Mouse (Mus musculus): ENCODE measurements around the gene Cryga. TPM values are rescaled to one million over a fixed set of nuclear protein-coding genes. Genes with fewer than 3 reads are reported as not detected.
A peak's percentile ranks its signal among the peaks of the same experiment; 100 is the strongest.

The Cryga gene
- not detected in 2 replicates for total RNA-seq (2015)
- total RNA-seq (2017): not detected in 2 replicates

DNA sequence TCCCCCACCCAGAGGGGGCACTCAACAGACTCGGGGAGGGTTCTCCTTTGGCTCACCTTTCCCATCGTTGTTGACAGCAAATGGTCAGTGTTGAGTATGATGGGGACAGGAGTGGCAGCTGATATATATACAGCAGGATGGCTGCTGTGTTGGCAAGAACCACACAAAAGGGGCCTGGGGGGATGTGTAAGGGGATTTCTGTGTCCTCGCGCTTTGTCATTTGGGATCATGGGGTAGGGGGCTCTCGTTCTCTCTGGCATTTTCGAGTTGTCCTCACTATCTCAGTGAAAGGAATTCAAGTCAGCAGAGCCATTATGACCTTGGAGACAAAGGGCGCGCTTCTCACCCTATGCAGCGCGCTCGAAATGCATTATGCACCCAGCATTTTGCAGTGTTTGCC lies at the start of gene Cryga:
Gene Cryga (minus strand): TSS at position 101 of the 400 bp plus-strand sequence.
- ATAC-seq (replicated peaks; ENCODE audit: poor library complexity): no peak

DNA sequence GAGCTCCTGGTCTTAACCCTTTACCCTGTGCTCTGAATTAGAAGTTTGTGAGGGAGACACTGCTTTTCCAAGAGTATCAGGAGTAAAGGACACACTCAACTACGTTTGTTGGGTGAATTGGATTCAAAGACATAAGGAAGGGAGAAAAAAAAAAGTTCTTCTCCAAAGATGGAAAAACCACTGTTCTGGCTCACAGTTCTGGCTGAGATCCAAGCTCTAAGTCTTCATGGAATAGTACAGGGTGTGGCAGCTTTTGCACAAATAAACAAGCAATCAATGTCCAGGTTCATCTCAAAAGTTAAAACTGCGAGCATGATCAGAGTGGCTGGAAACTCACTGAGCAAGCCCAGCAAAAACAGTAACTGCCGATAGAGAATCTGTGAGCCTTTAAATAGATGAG lies 44.8 kb upstream of the Cryga start:
- no peak for ATAC-seq (replicated peaks; ENCODE audit: poor library complexity)

DNA sequence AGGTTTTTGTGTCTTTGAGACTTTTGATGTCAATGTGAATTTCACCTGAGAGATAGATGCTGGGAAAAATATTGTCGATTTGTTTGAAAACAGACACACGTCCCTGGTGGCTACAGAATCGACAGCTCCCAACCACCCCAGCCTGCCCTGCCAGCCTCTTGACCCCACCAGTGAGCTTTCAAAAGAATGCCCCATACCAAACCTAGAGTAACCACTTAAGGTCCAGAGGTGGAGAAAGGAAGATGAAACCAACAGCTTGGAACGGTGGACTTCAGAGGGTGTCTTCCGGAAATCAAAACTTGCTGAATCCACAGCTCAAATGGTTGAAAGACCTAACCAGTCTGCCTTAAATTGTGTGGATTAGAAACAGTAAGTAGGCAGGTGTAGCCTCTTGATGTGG lies 44.2 kb upstream of the Cryga start:
- no peak for ATAC-seq (replicated peaks; ENCODE audit: poor library complexity)

DNA sequence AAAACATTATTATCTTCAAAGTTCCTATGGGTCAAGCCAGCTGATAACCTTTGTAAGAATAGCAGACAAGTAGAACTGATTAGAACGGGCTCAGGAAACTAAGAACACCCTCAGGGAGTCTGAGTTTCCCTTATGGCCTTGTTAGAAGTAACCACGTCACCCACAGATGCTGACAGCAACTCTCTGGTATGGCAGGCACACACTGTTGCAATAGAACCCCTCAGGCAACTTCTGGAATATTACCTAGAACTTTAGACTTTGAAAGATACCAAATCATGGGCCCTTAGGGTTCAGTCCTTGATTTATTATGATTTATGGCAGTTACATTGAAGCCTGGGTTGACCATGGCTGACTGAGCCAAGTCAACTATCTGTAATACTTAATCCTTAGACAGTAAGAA lies 43.4 kb upstream of the Cryga start:
- no peak for ATAC-seq (replicated peaks; ENCODE audit: poor library complexity)

DNA sequence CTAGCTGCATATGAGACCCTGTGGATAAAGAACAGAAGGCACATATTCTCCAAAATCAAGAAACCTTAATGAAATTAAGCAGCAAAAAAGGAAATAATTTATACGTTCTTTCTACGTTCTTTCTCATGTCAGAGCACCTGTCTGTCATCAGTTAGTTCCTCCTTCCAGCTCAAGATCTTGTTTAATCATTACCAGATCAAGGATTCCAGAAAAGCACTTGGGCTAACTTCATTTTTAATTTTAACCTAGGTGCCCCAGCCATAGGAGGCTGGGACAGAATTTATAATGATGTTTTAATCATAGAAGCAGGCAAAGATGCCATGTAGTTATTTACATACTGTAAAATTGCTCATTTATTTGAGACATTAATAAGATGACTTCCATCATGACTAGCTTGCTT lies 41.6 kb upstream of the Cryga start:
- no peak for ATAC-seq (replicated peaks; ENCODE audit: poor library complexity)

DNA sequence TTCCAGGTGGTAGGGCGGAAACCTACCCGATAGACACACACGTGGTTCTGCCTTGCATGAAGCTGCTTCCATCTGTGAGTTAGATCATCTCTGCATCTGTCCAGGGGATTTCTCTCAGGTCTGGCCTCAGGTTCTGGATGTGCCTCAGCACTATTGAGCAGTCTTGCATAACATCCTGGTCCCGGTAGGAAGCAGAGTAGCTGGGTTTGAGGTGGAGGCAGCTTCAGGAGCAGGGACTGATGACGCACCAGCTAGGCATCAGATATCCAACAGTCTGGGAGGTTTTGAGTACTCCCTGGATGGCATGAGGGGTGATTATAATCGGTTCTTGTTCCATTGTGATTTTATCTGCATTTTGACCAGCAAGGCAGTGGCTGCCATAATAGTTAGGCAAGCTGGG lies 34.4 kb upstream of the Cryga start:
- ATAC-seq (replicated peaks; ENCODE audit: poor library complexity): no peak

DNA sequence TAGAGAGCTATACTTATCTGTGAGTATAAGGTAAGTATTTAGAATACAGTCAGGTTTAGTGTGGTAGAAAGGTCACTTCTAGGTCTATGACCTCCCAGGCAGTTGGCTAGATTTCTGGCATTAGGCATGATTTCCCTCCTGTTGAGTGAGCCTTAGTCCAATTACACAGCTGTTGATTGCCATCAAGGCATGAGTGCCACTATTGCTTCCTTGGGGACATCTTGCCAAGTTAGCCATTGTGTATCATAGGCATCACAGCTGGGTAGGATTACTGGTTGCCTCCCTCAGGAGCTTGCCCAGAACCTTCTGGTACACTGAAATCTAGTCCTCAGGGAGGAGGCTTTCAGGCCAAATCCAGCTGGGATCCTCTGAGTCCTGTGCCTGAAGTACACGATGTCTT lies 29.7 kb upstream of the Cryga start:
- no peak for ATAC-seq (replicated peaks; ENCODE audit: poor library complexity)

DNA sequence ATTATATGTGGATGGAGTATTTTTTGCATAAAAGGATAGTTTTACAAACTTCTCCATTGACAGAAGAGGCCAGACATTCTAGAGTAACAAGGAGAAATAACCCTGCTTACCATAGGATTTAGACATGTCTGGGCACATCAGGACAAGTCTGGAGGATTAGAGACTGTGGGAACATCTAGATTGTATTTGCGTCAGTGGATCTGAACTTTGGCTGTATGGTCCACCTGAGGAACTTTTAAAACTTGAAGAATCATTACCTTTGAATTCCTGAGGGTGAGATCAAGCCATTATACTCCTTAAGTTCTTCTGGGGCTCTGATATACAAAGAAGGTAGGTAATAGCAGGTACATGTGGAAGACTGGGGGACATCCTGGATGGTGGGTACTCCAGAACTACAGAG lies 28.5 kb upstream of the Cryga start:
- no peak for ATAC-seq (replicated peaks; ENCODE audit: poor library complexity)

DNA sequence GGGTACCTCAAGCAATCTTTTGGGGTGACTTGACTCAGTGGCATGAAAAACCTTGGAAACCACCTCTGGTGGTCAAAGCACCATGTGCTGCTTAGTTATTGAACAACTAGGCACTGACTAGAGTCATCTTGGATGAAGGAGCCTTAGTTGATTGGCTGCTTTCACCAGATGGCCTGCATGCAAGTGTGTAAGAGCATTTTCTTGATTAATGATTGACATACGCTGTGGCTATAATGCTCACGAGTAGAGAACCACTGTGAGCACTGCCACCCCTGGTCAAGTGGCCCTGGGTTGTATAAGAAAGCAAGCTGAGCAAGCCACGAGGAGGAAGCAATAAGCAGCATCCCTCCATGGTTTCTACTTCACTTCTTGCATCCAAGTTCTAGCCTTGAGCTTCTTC lies 27.1 kb upstream of the Cryga start:
- no peak for ATAC-seq (replicated peaks; ENCODE audit: poor library complexity)

DNA sequence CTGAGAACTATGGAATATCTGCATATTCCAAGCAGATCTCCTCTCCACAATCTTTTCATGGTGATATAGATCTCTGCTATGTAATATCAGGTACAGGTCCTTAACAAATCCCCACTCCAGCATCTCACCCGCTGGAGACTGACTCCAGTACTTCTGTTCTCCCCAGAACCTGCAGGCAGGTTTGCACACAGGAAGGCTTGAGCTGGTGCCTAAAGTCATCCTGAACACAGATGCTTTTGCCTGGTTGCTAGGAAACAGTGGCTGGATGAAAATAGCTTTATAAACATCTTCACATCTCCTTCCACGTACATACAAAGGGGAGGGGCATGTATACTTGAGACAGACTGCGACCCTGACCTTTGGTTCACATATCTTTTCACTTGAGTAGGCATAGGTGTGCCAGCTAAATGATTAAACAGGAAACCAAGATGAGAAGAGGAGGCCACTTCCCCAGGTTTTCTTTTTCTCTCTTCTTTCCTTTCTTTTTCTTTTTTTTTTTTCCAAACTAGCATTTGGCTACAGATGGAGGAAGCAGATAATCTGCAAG lies 26.5 kb upstream of the Cryga start:
- ATAC-seq (replicated peaks; ENCODE audit: poor library complexity): no peak

DNA sequence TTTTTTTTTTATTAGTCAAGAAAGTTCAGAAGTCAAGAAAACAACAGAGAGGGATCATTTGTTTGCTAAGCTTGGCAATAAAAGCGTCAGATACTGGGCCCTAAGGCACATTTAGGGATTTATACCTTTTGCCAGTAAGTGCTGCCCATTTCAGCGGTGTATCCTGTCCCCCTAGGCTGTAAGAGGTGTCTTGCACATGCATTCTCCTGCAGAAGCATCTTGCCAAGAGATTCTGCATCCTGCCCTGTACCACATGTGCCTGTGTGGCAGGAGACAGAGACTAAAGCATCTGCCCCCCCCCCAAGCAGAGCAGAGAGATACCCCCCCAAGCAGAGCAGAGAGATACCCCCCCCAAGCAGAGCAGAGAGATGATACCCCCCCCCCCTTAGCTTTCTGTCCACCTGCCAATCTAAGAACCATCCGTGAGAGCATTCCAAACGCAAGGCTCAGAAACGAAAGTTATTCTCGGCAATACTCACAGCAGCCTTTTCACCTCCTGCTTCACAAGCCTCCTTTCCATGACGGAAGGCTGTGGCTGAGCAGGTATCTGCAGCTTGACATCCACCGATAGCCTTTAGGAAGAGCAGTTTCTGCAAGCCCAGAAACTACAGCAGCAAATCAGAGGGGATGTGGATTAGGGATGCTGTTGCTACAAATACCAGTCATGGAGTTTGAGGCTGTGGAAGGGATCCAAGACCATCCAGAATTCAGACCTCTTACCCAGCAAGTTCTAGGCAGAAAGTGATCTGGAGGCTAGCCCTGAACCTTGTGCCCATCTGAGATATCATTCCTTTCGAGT lies 19.6 kb upstream of the Cryga start, which contains the start of gene D630023F18Rik:
Gene D630023F18Rik (minus strand): TSS at position 641 of the 799 bp plus-strand sequence.
- ATAC-seq (replicated peaks; ENCODE audit: poor library complexity): no peak

DNA sequence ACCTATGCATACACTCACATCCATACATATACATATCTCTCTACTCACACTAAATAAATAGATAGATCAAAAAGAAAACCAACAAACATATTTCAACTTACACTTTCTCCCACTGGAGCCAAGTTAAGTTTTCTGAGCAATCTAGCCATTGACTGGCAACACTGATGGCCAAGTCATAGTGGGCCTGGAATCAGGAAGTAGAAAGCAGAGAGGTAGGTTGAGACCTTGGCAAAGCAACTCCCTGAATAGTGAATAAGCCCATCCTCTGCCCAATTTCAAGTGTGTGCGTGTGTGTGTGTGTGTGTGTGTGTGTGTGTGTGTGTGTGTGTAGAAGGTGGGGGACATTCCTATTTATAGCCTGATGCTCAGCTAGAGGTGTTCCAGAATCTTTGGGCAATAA lies 16.3 kb upstream of the Cryga start, which contains the start of gene Gm28845:
Gene Gm28845 (minus strand): TSS at position 121 of the 400 bp plus-strand sequence.
- 0 out of 2 replicates have a peak, but pooled peaks have one; percentile 44 for ATAC-seq (replicated peaks; ENCODE audit: poor library complexity)

DNA sequence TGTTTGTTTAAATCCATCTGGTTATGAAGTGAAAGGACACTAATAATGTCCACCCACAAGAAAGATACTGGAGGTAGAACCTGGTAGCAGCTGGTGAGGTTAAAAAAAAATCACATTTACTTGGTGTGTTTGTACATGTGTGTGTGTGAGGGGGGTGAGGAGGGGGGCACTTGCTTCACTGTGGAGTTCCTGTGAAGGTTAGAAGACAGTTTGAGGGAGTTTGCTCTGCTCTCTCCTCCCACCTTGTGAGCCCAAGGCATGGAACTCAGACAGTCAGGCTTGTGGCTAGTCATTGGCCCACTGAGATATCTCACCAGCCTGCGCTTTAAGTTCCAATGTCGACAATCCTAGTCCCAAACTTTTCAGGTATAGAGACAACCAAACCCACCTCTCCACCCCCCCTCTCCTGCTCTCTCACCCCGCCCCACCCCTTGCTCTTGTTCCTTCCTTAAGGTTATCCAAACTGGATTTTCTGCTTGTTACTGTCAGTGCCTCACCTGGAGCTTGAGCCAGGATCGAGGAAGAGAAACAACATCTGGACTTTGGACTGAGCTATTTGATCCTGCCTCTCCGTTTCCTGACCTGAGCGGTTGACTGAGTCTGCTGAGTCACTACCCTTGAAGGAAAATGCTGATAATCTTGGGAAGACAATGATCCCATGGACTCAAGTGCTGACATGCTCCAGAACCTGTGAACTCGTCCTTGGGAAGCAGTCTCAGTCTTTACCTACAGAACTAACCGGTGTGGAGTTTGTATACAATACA lies 15.2 kb upstream of the Cryga start:
- no peak for ATAC-seq (replicated peaks; ENCODE audit: poor library complexity)

DNA sequence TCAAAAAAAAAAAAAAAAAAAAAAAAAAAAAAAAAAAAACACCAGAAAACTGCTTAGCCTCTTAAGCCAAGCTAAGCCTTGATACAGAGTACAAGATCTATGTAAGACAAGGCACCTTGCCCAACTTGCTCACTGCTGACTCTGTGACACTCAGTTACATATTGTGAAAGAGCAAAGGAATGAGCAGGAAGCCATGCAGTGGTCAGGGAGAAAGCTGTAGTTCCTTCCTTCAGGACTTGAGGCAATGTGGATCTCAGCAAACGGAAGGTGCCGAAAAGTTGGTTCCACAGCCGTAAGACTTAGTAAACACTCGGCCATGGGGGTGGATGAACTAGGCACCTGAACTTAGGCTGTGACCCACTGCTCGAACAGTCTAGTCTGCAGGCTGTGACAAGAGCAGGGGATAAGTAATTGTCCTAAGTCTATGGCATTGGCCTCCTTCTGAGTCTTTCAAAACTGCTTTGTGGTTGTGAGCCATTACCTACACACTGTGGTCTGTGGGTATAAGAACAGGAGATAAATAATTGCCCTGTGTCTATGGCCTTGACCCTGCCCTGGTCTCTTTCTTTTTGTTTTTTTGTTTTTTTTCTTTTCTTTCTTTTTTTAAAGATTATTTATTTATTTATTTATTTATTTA lies 10.5 kb upstream of the Cryga start:
- peak; percentile 84 for ATAC-seq (replicated peaks; ENCODE audit: poor library complexity)

DNA sequence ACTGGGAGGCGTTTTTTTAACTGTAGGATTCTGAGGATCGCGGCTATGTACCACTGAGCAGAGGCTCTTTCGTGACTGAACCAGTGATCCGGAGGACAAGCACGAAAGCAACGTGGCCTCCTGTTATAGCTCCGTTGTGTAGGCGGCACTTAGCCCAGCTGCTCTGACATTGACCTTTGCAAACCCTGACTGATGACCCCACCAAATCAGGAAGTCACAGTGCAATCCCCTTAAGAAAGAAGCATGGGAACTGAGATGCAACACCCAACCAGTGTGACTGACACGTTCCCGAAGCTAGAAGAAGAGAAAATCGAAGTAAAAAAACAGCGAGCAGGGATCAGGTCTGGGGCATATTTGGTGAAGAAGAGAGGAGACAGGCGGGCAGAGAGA lies 9.6 kb upstream of the Cryga start:
- peak; percentile 53 for ATAC-seq (replicated peaks; ENCODE audit: poor library complexity)

DNA sequence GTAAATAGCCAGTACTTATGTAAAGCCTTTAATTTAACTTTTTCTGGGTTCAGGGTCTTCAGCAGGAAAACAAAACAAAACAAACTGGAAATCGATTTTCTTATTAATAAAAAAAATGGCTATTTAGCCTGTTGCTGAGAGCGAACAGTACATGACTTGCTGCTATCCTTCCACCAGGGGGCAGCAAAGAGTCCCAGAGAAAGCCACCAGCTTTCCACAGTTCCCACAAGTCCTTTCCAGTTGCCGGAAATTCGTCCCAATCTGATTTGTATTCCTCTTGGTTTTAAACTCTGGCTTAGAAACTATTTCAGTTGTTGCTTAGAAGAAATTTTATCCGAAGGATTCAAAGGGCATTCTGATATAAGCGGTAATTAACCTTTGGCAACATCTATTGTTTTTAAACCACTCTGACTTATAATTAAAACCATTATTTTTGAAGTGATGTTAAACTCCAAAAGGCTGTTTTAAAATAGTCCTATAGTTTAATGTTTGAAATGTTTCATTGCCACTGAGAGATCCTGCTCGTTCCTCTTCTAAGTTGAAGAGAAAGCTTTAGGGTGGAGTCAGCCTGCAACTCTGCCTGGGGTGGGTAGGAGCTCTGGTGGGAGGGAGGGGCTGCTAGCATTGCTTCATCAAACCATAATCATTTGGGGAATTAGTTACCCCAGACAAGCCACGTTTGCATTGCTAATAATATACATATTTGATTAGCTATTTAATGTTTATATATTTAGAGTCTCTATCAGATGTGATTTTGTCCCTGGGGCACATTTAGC lies 9.0 kb upstream of the Cryga start:
- ATAC-seq (replicated peaks; ENCODE audit: poor library complexity): peak; percentile 41

DNA sequence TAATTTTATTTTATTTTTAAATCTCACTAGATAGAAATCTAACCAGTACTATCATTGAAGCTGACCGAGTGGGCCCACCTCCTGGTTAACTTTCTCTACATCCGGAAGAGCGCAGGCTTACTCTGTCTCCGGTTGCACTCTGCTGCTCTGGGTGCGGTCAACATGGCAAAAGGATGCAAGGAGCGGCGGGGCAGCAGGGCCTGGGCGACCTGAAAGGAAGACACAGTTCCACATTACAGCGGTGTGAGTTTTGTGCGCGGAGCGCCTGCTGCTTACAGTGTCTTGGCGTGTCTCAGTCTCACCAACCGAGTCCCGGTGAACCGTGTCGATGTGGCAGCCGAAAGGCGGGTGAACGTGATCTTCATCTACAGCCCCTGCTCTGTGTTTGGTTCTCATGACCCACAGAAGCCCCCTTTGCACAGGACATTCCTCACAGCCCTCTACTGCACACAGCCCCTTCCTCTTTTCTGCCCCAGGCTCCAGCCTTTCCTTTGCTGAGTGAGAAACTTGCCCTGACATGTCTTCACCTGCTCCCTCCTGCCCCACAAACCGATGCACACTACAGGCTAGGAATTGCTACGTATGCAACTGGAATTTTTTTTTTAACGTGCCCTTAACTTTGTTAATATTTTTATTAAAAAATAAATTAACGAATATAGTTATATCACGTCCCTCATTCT lies 6.7 kb upstream of the Cryga start:
- no peak for ATAC-seq (replicated peaks; ENCODE audit: poor library complexity)

DNA sequence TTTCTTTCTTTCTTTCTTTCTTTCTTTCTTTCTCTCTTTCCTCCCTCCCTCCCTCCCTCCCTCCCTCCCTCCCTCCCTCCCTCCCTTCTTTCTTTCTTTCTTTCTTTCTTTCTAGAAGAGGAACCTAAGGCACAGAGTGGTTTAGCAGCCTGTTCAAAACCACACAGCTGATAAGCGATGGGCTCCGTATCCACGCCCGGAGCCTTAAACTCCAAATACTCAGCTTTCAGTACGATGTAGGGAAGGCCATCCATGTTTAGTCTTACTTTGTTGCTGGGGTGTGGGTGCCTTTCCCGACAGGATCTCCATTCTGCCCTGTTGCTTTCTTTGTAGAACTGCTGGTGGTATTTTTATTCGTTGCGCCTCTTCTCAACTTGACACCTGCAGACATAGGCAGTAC lies 6.0 kb upstream of the Cryga start:
- ATAC-seq (replicated peaks; ENCODE audit: poor library complexity): no peak

DNA sequence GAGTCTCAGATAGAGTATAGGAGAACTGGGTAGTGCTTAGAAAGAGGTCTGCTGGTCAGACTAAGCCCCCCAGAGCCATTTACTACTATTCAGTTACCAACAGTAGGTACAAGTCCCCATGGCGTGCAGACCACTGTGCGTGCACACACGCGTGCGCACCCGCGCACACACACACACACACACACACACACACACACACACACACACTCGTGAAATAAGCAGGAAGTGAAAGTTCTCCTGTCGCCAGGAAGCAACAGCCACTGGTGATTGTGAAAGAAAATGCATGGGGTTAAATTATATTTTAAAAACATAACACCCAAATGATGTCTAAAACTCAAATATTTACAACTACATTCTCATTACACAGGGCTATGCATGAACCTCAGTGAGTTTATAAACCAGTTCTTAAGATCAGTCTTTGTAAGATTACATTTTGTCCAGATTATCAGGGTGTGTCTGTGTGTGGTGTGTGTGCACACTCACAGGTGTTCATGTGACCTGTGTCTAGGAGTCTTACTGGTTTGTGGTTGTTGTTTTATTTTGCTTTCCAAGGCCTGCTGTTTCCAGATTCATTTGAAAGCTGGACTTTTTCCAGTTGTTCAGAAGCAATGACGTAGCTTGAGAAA lies 4.6 kb upstream of the Cryga start:
- ATAC-seq (replicated peaks; ENCODE audit: poor library complexity): peak; percentile 77

DNA sequence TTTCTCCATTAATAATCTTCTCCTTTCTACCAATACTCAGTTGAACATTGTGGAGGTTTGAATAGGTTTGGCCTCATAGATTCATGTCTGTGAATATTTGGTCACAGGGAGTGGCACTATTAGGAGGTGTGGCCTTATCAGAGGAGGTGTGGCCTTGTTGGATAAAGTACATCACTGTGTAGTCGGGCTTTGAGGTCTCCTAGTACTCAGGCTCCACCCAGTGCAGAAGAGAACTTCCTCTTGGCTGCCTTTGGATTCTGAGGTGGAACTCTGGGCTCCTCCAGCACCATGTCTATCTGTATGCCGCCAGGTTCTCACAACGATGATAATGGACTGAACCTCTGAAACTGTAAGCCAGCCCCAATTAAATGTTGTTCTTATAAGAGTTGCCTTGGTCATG lies 6.2 kb downstream of the Cryga start:
- no peak for ATAC-seq (replicated peaks; ENCODE audit: poor library complexity)
